Mouse (Mus musculus) CH12.LX (cell line): ENCODE measurements around the gene Irx3. TPM values are rescaled to one million over a fixed set of nuclear protein-coding genes. Genes with fewer than 3 reads are reported as not detected.

Experiments
- DNase-seq: peaks from one replicate; pipeline ENCODE4 v3.0.0-alpha.2; 2013; ENCODE audit errors: extremely low read depth
- H3K27ac ChIP-seq: 2 replicates; pipeline ENCODE4 v1.5.1; 2012; ENCODE audit warnings: low read depth, mild to moderate bottlenecking, control low read depth, moderate library complexity; ENCODE audit not compliant: insufficient read depth
- H3K27me3 ChIP-seq: replicated peaks from 2 replicates; pipeline ENCODE3; 2012; ENCODE audit warnings: inconsistent platforms
- H3K36me3 ChIP-seq, 2 experiments: replicated peaks in 1 of 2; 2 replicates each; pipeline versions ENCODE3 to v1.6.1; 2012; ENCODE audit warnings: inconsistent platforms in 1 of 2, low read length in 1 of 2, mild to moderate bottlenecking in 1 of 2, mixed read lengths in 1 of 2, moderate library complexity in 1 of 2; ENCODE audit not compliant: control insufficient read depth in 1 of 2, insufficient read depth in 1 of 2
- H3K4me1 ChIP-seq, 2 experiments: 2 replicates each; pipeline ENCODE4 v1.6.1; 2012; ENCODE audit warnings: inconsistent platforms in 1 of 2, moderate library complexity in 1 of 2; ENCODE audit not compliant: insufficient read depth in 2 of 2, control insufficient read depth in 1 of 2
- H3K4me2 ChIP-seq: 2 replicates; pipeline ENCODE4 v1.6.1; 2012; ENCODE audit warnings: low read depth, mild to moderate bottlenecking, control low read depth; ENCODE audit not compliant: poor library complexity, insufficient read depth, severe bottlenecking
- H3K4me3 ChIP-seq, 3 experiments: fragments of 150-350 bp in 1 of 3; sonication (generic) in 1 of 3; replicated peaks in 1 of 3; 2 replicates each; pipeline versions ENCODE3 to v1.5.1; 2011 to 2012; ENCODE audit warnings: low read depth in 2 of 3, low read length in 2 of 3, mild to moderate bottlenecking in 2 of 3, moderate library complexity in 2 of 3, control low read depth in 1 of 3, improper control_type of control experiment in 1 of 3, inconsistent platforms in 1 of 3, mixed read lengths in 1 of 3; ENCODE audit not compliant: poor library complexity in 1 of 3
- H3K79me2 ChIP-seq: replicated peaks from 2 replicates; pipeline ENCODE4 v1.6.1; 2012; ENCODE audit warnings: mild to moderate bottlenecking, moderate library complexity; ENCODE audit not compliant: control insufficient read depth, poor library complexity, insufficient read depth, severe bottlenecking; ENCODE audit errors: extremely low read depth
- H3K9ac ChIP-seq: 2 replicates; pipeline ENCODE4 v1.6.1; 2012; ENCODE audit warnings: low read depth, mild to moderate bottlenecking, control low read depth, moderate library complexity; ENCODE audit not compliant: insufficient read depth
- H3K9me3 ChIP-seq: replicated peaks from 2 replicates; pipeline ENCODE3; 2012; ENCODE audit warnings: low read length, inconsistent platforms, mixed read lengths
- CHD1 ChIP-seq: IDR thresholded peaks from 2 replicates; pipeline ENCODE4 v1.6.1; 2012; ENCODE audit warnings: low read depth, low read length, improper control_type of control experiment, inconsistent platforms
- CHD2 ChIP-seq: IDR thresholded peaks from 2 replicates; pipeline ENCODE4 v1.6.1; 2011; ENCODE audit warnings: low read length, improper control_type of control experiment
- E2F4 ChIP-seq: IDR thresholded peaks from 2 replicates; pipeline ENCODE4 v1.6.1; 2011; ENCODE audit warnings: low read depth, low read length, improper control_type of control experiment; ENCODE audit not compliant: insufficient replicate concordance
- ELF1 ChIP-seq: IDR thresholded peaks from 2 replicates; pipeline ENCODE4 v1.6.1; 2014; ENCODE audit warnings: low read depth, mild to moderate bottlenecking, inconsistent platforms, low read length, improper control_type of control experiment
- EP300 ChIP-seq: IDR thresholded peaks from 2 replicates; pipeline ENCODE4 v1.6.1; 2011; ENCODE audit warnings: low read length, improper control_type of control experiment
- ETS1 ChIP-seq: conservative IDR thresholded peaks from 2 replicates; pipeline ENCODE4 v1.6.1; 2012; ENCODE audit warnings: low read depth, mild to moderate bottlenecking, inconsistent platforms, low read length, improper control_type of control experiment, moderate library complexity
- GABPA ChIP-seq: IDR thresholded peaks from 2 replicates; pipeline ENCODE4 v1.6.1; 2012; ENCODE audit warnings: low read depth, low read length, improper control_type of control experiment, inconsistent platforms; ENCODE audit not compliant: insufficient replicate concordance
- IRF4 ChIP-seq: IDR thresholded peaks from 2 replicates; pipeline ENCODE4 v1.6.1; 2014; ENCODE audit warnings: low read depth, mild to moderate bottlenecking, inconsistent platforms, low read length, improper control_type of control experiment
- JUN ChIP-seq: IDR thresholded peaks from 2 replicates; pipeline ENCODE4 v1.6.1; 2011; ENCODE audit warnings: low read depth, mild to moderate bottlenecking, low read length, improper control_type of control experiment, moderate library complexity; ENCODE audit not compliant: insufficient read depth
- KAT2A ChIP-seq: IDR thresholded peaks from 2 replicates; pipeline ENCODE4 v1.6.1; 2012; ENCODE audit warnings: low read length, improper control_type of control experiment, inconsistent platforms; ENCODE audit not compliant: insufficient replicate concordance
- MAFK ChIP-seq: IDR thresholded peaks from 2 replicates; pipeline ENCODE4 v1.6.1; 2011; ENCODE audit warnings: low read length, improper control_type of control experiment; ENCODE audit not compliant: insufficient replicate concordance
- MXI1 ChIP-seq: IDR thresholded peaks from 2 replicates; pipeline ENCODE4 v1.6.1; 2011; ENCODE audit warnings: mild to moderate bottlenecking, low read depth, low read length, improper control_type of control experiment
- NELFE ChIP-seq: IDR thresholded peaks from 2 replicates; pipeline ENCODE4 v1.6.1; 2011; ENCODE audit warnings: low read depth, low read length, improper control_type of control experiment
- POLR2A ChIP-seq: IDR thresholded peaks from 2 replicates; pipeline ENCODE4 v1.6.1; 2011; ENCODE audit warnings: low read depth, mild to moderate bottlenecking, improper control_type of control experiment, low read length
- POLR2AphosphoS2 ChIP-seq: IDR thresholded peaks from 2 replicates; pipeline ENCODE4 v1.6.1; 2011; ENCODE audit warnings: low read depth, low read length, improper control_type of control experiment
- RAD21 ChIP-seq: IDR thresholded peaks from 2 replicates; pipeline ENCODE4 v1.6.1; 2011; ENCODE audit warnings: low read depth, mild to moderate bottlenecking, low read length, improper control_type of control experiment, moderate library complexity
- RCOR1 ChIP-seq: conservative IDR thresholded peaks from 2 replicates; pipeline ENCODE4 v1.6.1; 2012; ENCODE audit warnings: low read depth, mild to moderate bottlenecking, inconsistent platforms, low read length, improper control_type of control experiment
- SIN3A ChIP-seq: IDR thresholded peaks from 2 replicates; pipeline ENCODE4 v1.6.1; 2012; ENCODE audit warnings: low read length, improper control_type of control experiment, inconsistent platforms
- TBP ChIP-seq: conservative IDR thresholded peaks from 2 replicates; pipeline ENCODE4 v1.6.1; 2011; ENCODE audit warnings: low read depth, low read length, improper control_type of control experiment
- TCF12 ChIP-seq: IDR thresholded peaks from 2 replicates; pipeline ENCODE4 v1.6.1; 2014; ENCODE audit warnings: low read depth, mild to moderate bottlenecking, inconsistent platforms, low read length, improper control_type of control experiment
- USF2 ChIP-seq: conservative IDR thresholded peaks from 2 replicates; pipeline ENCODE4 v1.6.1; 2011; ENCODE audit warnings: low read depth, low read length, improper control_type of control experiment
- ZC3H11A ChIP-seq: IDR thresholded peaks from 2 replicates; pipeline ENCODE4 v1.6.1; 2012; ENCODE audit warnings: low read depth, mild to moderate bottlenecking, inconsistent platforms, low read length, improper control_type of control experiment
- ZKSCAN1 ChIP-seq: IDR thresholded peaks from 2 replicates; pipeline ENCODE4 v1.6.1; 2012; ENCODE audit warnings: low read depth, inconsistent platforms, low read length, improper control_type of control experiment, borderline replicate concordance
- ZMIZ1 ChIP-seq: IDR thresholded peaks from 2 replicates; pipeline ENCODE4 v1.6.1; 2012; ENCODE audit warnings: low read depth, mild to moderate bottlenecking, inconsistent platforms, low read length, improper control_type of control experiment
- dilution Hi-C: fragments of 300-500 bp; cut with MboI; formaldehyde crosslinking; loops from 2 replicates; pipeline ENCODE4 v1.14.3; 2020; ENCODE audit warnings: low sequenced_read_pairs; ENCODE audit not compliant: extremely low pct_unique_long_range_greater_than_20kb, extremely low pct_ligation_motif_present
- in situ Hi-C: fragments of 300-500 bp; cut with MboI; formaldehyde crosslinking; loops from 3 replicates; pipeline ENCODE4 v1.14.3; 2019; ENCODE audit warnings: low sequenced_read_pairs, low pct_ligation_motif_present, low pct_unique_long_range_greater_than_20kb, mixed read lengths
- polyA plus RNA-seq: library from polyadenylated mRNA; unstranded; fragments of >175 nt; gene quantifications from 2 replicates; pipeline ENCODE4 v1.2.1, GENCODE M21; 2012; ENCODE audit warnings: low read depth; ENCODE audit not compliant: insufficient read length
- total RNA-seq, 2 experiments: library from RNA; depleted of rRNA; stranded (reverse); fragments of 300-350 nt in 1 of 2; fragments of >200 nt in 1 of 2; gene quantifications; 2 replicates each; pipeline ENCODE4 v1.2.3; 2012 to 2014

Gene Irx3
- total and polyA plus RNA-seq, 3 experiments = not detected

GRCm38 (mm10) chr8:91755062-91755461, 46.8 kb downstream of the Irx3 start:
- in situ Hi-C loops = no loop called here
- H3K27me3 ChIP-seq = no peaks in the 10 kb centered on the region
- TF ChIP-seq ELF1 = no peak
- TF ChIP-seq IRF4 = no peak
- no peak for TF ChIP-seq NELFE
- no peak for TF ChIP-seq RAD21
- no peak for TF ChIP-seq EP300
- TF ChIP-seq ZC3H11A = no peak
- no peak for TF ChIP-seq MXI1
- no peak for TF ChIP-seq ZMIZ1
- TF ChIP-seq POLR2A = no peak
- TF ChIP-seq E2F4 = no peak
- TF ChIP-seq USF2 = no peak
- TF ChIP-seq TCF12 = no peak
- no peak for TF ChIP-seq POLR2AphosphoS2
- no peak for TF ChIP-seq ETS1
- TF ChIP-seq KAT2A = no peak
- no peak for TF ChIP-seq CHD2
- TF ChIP-seq SIN3A = no peak
- peaks cover 74% of the 10 kb centered on the region for H3K9me3 ChIP-seq
- H3K27ac ChIP-seq = no peak overlapping the region
- no peaks in the 10 kb centered on the region for H3K4me1 ChIP-seq
- no peak overlapping the region for H3K4me2 ChIP-seq
- no peak overlapping the region for H3K9ac ChIP-seq
- no peak overlapping the region for H3K4me3 ChIP-seq
- H3K79me2 ChIP-seq = no peaks in the 10 kb centered on the region
- dilution Hi-C loops = no loop called here
- no peaks in the 10 kb centered on the region for H3K36me3 ChIP-seq
- no peak for DNase-seq

GRCm38 (mm10) chr8:91750794-91751125, 51.1 kb downstream of the Irx3 start:
- Histone ChIP-seq H3K27ac (no peak overlapping the region), H3K4me3 (no peak overlapping the region), H3K79me2 (no peaks in the 10 kb centered on the region), H3K9ac (no peak overlapping the region), H3K27me3 (no peaks in the 10 kb centered on the region), H3K36me3 (no peaks in the 10 kb centered on the region), H3K4me1 (no peaks in the 10 kb centered on the region), H3K4me2 (no peak overlapping the region), H3K9me3 (peaks cover 81% of the 10 kb centered on the region)
- TF ChIP-seq JUN = no peak
- TF ChIP-seq TBP = no peak
- TF ChIP-seq MXI1 = no peak
- no peak for TF ChIP-seq CHD1
- no peak for TF ChIP-seq ZMIZ1
- TF ChIP-seq RCOR1 = no peak
- no peak for TF ChIP-seq ZKSCAN1
- TF ChIP-seq TCF12 = no peak
- TF ChIP-seq ELF1 = no peak
- no peak for TF ChIP-seq GABPA
- no peak for TF ChIP-seq MAFK
- TF ChIP-seq IRF4 = no peak
- TF ChIP-seq KAT2A = no peak
- in situ Hi-C loops = no loop called here
- DNase-seq = no peak
- dilution Hi-C loops = no loop called here
